ENCODE assay signal across 8 mouse cellular contexts in the genomic region with DNA sequence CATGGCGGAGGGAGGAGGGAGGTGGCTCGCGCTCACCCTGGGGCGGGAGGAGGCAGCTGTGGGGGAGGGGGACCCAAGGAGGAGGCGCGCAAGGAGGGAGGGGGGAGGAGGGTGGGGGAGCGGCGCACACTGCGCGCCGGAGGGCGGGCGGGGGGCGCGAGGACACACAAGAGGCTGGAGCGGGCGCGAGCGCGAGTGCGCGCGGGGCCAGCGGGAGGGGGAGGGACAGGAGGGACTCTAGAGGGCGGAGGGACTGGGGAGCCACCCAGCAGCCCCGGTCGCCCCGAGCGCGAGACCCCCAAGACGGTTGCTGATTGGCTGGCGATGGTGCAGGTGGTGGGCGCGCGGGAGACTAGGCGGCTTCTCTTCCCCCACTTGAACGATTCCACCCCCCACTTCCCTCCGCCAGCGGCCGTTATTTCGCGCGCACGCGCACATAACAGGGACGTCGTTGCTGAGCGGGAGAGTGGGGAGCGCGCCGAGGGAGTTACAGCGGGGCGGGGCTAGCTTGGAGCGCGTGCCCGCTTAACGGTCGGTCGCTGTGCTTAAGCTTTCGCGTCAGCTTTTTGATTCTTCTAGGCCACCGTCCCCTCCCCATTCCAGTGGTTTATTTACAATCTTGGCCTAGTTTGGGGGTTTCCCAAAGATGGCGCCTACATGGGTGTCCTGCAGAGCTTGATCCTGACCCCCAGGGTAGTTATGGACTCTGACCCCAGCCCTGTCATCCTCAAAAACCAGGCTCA. TPM values are rescaled to one million over a fixed set of nuclear protein-coding genes. Genes with fewer than 3 reads are reported as not detected.
A peak's percentile ranks its signal among the peaks of the same experiment; 100 is the strongest.
DNase-seq lines count a peak whose midpoint lies in the region; ATAC-seq lines count a peak whose summit lies in the region.

Gene Maz, minus strand, starts transcription at position 54 of the 743 bp plus-strand sequence.

- ATAC-seq in erythroblast, adult 5-6 weeks (replicated peaks; ENCODE audit: low FRiP score, poor library complexity, severe bottlenecking) = peak; percentile 74
- ATAC-seq in kidney, embryonic 15.5 days (replicated peaks; ENCODE audit: low FRiP score) = peak; percentile 92
- ATAC-seq in monocyte, adult 5-6 weeks (replicated peaks; ENCODE audit: insufficient number of reproducible peaks, low FRiP score, low TSS enrichment, poor library complexity, severe bottlenecking) = peak; percentile 86

- H3K27ac ChIP-seq in heart, embryonic 10.5 days = peak within 1 kb of the TSS; percentile 100
- peak within 1 kb of the TSS; percentile 99 for H3K27ac ChIP-seq in kidney, embryonic 15.5 days

- no peaks in the 10 kb centered on the region for H3K27me3 ChIP-seq in heart, embryonic 10.5 days (ENCODE audit: insufficient read depth, poor library complexity, severe bottlenecking)
- no peaks in the 10 kb centered on the region for H3K27me3 ChIP-seq in kidney, embryonic 15.5 days

- H3K9me3 ChIP-seq in heart, embryonic 10.5 days = no peaks in the 10 kb centered on the region
- no peaks in the 10 kb centered on the region for H3K9me3 ChIP-seq in kidney, embryonic 15.5 days (replicated peaks)

- H3K36me3 ChIP-seq in heart, embryonic 10.5 days = peaks cover 70% of the 10 kb centered on the region
- peaks cover 68% of the 10 kb centered on the region for H3K36me3 ChIP-seq in kidney, embryonic 15.5 days

- DNase-seq in B cell, adult 2 months = peak; percentile 98 to 99
- peak; percentile 100 for DNase-seq in brain, adult 2 months (ENCODE audit: low read depth, low spot score)
- peak; percentile 99 for DNase-seq in heart, embryonic 10.5 days (ENCODE audit: low spot score)
- peak; percentile 98 for DNase-seq in liver
- DNase-seq in spleen, postnatal 4 days (ENCODE audit: low spot score in 2 of 2) = peak; percentile 99

- peak within 1 kb of the TSS; percentile 97 for H3K9ac ChIP-seq in kidney, embryonic 15.5 days

- H3K4me1 ChIP-seq in heart, embryonic 10.5 days = peaks cover 44% of the 10 kb centered on the region
- peaks cover 42% of the 10 kb centered on the region for H3K4me1 ChIP-seq in kidney, embryonic 15.5 days

- WGBS in heart, embryonic 10.5 days = 1% methylated on average over 52 of the region's 63 CpGs
- whole genome bisulfite sequencing in kidney, embryonic 15.5 days = under 1% methylated on average over 46 of the region's 63 CpGs

- H3K4me3 ChIP-seq in heart, embryonic 10.5 days = peak within 1 kb of the TSS; percentile 82
- H3K4me3 ChIP-seq in kidney, embryonic 15.5 days (replicated peaks) = peak within 1 kb of the TSS; percentile 77

- H3K4me2 ChIP-seq in kidney, embryonic 15.5 days = peak within 1 kb of the TSS; percentile 92

RNA-seq across cellular contexts. Expression of gene Maz, which starts in this region (rescaled TPM):
- 44.9 and 51.3 TPM in 2 replicates for total RNA-seq in erythroblast, adult 5-6 weeks (2015; ENCODE audit: low replicate concordance)
- 25.0 and 49.5 TPM in 2 replicates for total RNA-seq in erythroblast, adult 5-6 weeks (2017; ENCODE audit: low replicate concordance)
- 41.5 and 66.9 TPM in 2 replicates for polyA plus RNA-seq in heart, embryonic 10.5 days (2016; fragmentation: Nextera tagmentation; extraction: Ambion mirVana)
- 64.4 and 65.8 TPM in 2 replicates for polyA plus RNA-seq in kidney, embryonic 15.5 days (2015; fragmentation: Nextera tagmentation; extraction: Ambion mirVana)
- total RNA-seq in monocyte, adult 5-6 weeks (2017) = 16.7 to 36.3 TPM (median 30.1 TPM) in 3 replicates

Comparison
In these comparisons a context has a peak if more than half of its experiments do, and no peak if none do; other contexts are left out.
1. Peak in every context shown above with its lines: DNase-seq, ATAC-seq, H3K4me3 ChIP-seq and H3K27ac ChIP-seq.